Mouse (Mus musculus): ENCODE results near the gene Slc22a20.

Gene Slc22a20

DNA sequence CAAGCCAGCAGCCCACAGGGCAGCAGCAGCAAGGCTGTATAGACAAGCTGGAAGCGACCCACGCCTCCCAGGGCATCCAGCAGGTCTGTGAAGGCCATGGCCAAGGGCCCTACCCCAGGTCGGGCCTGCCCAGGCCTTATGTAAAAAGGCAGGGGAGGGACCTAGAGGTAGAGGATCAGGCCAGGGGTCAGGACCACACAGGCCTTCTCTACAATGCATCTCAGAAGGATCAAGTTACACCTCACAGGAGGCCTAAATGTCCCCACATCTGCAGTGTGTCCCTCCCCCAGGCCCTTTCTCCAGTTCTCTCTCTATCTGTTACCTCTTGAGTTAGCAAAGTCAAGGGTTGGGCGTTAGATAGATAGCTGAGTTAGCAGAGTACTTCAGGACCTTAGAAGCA is at the start of gene Slc22a20:
TSS of gene Slc22a20 (minus strand) at position 101 of the 400 bp plus-strand sequence.
- no peak for DNase-seq (ENCODE audit: low spot score)

DNA sequence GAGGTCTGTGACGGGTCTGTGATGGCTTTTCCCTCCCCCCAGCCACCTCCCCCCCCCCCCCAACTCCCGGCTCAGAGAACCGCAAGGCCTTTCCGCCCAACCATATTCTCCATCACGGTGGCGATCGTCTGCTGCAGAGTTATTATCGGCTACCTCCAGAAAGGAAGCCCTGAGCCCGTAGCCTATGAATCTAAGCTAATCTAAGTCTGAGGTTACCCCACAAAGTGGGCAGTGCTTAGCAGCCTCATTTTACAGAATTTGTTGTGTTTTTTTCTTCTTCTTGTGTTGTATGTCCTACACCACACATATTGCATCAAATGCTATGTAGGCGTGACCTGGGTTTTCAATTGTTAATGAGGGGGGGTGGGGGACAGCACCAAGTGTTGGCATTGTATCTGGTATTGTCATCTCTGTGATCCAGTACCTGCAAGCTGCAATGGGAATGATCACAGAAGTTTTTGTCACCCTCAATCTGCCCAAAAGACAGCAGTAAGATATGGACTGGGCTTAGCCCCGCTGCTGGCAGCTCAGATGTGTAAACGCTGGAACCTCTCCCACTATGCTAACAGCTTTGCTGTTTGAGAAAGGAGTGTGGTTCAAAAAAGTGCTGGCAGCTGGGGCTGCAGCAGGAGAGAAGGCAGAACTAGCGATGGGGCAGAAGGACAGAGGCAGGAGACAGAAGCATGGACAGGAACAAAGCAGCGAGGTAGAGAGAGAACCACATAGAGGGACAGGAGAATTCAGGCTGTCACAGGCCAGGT is 44.8 kb upstream of the Slc22a20 start:
- no peak for DNase-seq (ENCODE audit: low spot score)

DNA sequence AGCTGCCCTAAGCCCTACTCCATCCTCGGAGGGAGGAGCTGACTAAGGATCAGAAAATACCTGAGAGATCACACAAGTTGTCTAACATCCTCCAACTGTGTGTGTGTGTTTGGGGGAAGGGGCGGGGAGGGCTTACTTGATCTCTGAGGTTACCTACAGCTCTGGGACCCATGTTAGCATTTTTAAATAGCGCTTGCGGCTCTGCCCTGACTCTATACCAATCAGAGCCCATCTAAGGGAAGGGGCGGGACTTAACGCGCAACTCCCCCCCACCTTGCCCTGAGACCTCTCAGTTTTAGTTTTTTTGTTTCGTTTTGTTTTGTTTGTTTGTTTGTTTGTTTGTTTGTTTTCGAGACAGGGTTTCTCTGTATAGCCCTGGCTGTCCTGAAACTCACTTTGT is 43.5 kb upstream of the Slc22a20 start:
- no peak for DNase-seq (ENCODE audit: low spot score)

DNA sequence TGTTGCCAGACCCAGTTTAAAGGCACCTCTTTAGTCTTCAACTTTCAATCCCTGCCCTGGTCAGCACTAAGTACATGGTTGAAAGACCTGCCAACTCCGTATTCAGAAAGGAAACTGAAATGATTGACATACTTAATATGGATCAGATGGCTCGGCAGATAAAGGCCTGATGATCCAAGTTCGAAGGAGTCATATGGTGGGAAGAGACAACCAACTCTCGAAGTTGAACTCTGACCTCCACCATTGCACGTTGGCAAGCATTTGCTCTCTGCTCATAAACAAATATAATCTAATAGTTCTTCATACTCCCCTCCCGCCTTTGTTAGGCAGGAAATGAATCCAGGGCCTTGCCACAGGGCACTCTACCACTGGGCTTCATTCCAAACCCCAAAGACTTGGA is 43.0 kb upstream of the Slc22a20 start:
- no peak for DNase-seq (ENCODE audit: low spot score)

DNA sequence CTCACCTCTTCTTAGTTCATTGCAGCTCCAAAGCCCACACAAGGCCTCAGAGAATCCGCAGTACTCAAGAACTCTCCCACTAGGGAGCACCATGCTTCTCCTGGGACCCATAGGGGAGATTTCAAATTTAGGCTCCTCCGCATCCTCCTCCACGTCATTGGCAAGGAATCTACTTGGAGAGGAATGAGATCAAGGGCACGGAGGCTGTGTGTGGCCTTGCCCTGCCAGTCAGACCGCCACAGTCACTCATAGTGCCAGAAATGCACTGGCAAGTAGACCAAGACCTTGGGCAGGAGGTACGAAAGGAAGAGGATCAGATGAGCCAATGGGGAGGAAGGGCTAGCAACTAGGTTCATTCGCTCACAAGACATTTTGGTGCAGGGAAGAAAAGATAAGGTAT is 38.0 kb upstream of the Slc22a20 start:
- peak; percentile 61 for DNase-seq (ENCODE audit: low spot score)

DNA sequence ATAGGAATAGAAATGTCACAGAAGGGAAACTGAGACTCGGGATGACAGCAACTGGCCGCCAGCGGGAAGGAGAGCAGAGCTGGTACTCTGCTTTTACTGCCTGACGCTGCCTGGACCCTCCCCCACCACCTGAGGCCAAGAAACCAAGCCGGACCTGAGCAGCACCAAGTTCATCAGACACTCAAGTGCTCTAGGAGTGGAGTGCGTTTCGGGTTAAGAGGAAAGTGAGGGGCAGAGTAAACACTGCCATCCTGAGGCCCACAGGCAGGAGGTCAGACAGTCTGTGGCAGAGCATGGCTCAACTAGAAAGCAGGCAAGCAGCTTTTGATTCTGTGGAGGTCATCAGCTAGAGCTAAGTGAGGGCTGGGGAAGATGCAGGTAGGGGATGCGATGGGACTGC is 37.1 kb upstream of the Slc22a20 start:
- DNase-seq (ENCODE audit: low spot score) = no peak

DNA sequence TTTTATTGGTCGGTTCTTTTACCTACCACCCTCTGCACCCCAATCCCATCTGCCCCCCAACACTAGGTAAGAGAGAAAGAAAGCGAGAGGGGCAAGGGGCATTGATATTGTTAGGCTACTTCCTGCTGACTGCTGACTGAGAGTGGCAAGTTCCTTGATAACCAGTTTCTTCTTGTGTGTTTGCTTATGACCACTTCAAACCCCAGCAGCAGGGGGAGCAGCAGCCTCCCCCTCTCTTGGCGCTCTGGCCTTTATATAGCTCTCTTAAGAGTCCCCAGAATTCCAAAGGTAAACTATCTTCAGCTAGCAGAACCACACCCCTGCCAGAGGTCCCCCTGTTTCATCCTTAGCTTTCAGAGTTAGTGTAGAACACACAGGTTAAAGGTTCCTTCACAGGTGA is 34.3 kb upstream of the Slc22a20 start:
- no peak for DNase-seq (ENCODE audit: low spot score)

DNA sequence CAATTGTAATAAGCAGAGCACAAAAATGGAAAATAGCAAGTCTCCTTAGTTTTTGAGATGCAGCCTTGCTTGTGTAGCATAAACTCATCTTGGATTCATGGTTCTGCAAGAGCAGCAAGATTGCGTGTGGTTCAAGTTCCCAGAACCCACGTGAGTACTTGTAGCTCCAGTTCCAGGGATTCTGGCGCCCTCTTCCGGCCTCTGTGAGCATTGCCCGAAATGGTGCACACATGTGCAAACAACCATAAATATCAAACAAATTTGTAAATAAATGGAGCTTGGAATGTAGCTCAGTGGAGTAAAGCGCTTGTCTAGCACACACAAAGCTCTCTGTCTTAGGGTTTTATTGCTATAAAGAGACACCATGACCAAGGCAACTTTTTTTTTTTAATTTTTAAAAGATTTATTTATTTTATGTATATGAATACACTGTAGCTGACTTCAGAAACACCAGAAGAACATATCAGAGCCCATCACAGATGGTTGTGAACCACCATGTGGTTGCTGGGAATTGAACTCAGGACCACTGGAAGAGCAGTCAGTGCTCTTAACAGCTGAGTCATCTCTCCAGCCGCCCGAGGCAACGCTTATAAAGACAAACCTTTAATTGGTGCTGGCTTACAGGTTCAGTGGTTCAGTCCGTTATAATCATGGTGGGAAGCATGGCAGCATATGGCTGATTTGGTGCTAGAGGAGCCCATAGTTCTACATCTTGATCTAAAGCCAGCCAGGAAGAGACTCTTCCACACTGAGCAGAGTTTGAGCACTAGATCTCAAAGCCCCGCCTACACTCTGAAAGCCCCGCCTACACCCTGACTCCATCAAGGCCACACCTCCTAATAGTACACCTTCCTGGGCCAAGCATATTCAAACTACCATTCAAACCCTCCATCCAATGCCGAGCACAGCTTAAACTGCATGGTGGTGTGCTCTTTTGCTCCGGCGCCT is 32.5 kb upstream of the Slc22a20 start:
- peak; percentile 59 for DNase-seq (ENCODE audit: low spot score)

DNA sequence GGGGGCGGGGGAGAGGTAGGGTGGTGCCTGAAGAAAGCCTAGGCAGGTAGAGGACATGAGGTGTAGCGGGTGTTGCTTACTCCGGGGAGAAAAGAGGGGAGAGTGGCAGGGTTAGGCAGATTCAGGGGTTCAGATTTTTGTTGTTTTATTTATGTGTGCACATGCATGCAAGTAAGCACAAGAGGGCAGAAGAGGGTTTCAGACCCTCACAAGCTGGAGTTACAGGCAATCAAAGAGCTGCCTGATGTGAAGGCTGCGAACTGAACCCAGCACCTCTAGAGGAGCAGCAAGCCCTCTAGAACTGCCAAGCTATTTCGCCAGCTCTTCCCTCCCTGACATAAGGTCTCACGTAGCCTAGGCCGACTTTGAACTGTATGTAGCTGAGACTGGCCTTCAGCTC is 30.6 kb upstream of the Slc22a20 start:
- DNase-seq (ENCODE audit: low spot score) = no peak

DNA sequence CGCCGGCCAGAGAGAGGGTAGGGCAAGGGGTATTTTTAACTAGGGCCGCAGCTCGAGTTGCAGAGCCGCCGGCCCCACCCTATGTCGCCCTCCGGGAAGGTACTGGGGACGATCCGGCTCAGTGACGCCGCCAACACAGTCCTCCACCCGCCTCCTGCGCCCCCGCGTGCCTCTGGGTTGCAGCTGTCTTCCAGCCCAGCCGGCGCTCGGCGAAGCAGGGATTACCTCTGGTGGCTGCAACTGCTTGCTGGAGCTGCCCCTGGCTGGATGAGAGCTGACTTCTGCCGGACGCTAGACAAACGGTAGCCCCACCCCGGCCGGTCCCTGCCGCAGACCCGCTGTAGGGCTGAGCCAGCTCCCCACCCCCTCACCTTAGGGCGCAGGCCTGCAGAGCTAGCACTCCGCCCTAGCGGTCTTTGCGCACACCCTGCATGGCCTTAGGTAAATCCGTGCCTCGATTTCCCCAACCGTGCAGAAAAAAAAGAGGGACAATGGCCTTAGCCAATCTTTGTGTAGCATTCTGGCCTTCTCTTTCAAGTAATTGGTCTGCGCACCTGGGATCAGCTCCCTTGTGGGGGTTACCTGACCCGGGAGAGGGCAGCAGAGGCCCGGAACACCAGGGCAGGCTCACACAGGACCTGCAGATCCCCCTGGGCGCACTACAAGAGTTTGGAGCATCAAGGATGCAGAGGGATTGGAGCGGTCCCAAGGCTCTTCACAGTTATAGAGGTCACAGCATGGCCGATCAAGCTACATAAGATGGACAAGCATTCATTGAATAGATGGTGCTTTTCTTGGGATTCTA is 29.8 kb upstream of the Slc22a20 start, which contains the start of gene Capn1:
TSS of gene Capn1 (minus strand) at position 387 of the 805 bp plus-strand sequence.
- peak; percentile 49 for DNase-seq (ENCODE audit: low spot score)

DNA sequence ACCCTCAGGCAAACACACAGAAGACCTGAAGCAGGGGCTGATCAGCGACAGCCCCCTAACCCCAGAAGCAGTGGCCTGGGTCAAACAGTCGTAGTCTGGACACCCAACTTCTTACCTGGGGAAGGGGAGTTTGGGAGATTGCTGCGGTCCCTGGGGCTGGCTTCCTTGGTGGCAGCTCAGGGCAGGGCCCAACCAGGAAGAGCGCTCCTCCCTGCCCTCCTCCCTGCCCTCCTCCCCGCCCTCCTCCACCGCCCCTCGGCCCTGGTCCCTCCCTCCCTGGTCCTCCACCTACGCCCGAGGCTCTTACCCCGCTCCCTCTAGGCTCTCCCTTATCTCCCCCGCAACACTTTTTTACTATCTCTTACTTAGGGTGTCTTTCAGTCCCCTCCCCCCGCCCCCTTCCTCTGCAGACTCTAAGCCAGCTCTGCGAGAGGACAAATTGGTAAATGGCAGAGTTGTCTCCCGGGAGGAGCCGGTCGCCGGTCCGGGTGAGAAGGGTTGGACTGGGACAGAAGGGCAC is 29.1 kb upstream of the Slc22a20 start:
- DNase-seq (ENCODE audit: low spot score) = no peak

DNA sequence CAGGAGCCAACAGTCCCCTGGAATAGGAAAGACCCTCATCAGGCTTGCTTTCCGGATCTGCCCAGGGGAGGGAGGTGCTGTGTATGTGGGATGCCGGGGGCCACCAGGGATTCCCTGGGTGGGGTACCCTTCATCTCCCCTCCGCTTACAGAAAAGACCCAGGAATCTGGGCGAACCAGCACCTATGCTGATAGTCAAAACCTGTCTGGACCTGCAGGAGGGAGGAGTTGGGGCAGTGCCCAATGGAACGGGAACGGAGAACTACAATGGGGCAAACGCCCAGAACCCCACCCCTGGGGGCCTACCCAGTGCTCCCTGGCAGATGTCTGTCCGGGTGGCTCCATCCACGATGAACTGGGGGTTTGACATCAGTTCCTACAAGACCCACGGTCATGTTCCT is 27.7 kb upstream of the Slc22a20 start:
- DNase-seq (ENCODE audit: low spot score) = no peak

DNA sequence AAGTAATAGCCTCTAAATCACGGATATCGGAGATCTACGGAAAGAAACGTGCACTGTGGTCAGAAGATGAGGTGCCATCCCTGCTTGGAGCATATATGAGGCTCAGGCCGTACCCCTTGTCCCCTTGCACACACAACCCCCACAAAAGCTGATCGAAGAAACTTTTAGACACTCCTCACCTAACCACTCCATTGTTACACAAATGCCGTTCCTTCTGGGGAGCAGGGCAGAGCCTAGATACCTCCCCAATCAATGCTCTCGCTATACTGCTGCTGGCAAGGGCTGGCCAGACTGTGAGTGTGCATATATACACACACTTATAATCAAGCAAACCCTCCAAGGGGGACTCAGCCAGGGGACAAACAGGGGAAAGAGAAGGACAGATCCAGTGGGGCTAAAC is 23.2 kb upstream of the Slc22a20 start:
- DNase-seq (ENCODE audit: low spot score) = no peak

DNA sequence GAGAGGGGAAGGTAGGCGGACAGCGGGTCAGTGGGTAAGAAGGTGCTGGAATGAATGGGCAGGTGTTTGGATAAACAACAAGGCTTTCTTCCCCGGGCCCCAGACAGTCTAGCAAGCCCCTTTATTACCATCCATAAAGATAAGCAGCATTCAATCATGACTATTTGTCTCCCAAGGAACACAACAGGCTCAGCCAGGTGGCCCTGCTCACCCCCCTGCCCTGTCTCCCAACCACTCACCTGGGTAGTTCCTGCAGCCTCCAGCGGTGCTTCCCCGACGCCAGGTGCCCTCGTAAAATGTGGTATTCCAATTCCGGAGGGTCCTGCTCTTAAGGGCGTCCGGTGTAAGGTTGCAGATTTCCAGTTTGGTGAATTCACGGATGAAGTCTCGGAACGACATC is 21.1 kb upstream of the Slc22a20 start:
- no peak for DNase-seq (ENCODE audit: low spot score)

DNA sequence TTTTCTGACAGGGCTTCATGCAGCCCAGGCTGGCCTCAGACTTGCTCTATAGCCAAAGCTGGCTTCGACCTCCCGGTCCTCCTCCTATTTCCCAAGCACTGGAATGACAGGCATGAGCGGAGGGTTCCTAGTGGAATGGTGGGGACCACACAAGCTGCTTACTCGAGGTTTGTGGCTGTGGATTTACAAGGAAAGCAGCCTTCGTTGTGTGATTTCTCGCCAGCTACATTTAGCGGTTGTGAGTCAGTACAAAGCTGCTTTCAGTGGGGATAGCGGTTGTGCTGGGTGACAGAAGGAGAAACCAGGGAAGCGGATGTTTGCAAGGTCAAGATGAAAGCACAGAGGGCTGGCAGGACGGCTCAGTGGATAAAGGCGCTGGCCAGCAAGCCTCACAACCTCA is 19.6 kb upstream of the Slc22a20 start:
- DNase-seq (ENCODE audit: low spot score) = no peak

DNA sequence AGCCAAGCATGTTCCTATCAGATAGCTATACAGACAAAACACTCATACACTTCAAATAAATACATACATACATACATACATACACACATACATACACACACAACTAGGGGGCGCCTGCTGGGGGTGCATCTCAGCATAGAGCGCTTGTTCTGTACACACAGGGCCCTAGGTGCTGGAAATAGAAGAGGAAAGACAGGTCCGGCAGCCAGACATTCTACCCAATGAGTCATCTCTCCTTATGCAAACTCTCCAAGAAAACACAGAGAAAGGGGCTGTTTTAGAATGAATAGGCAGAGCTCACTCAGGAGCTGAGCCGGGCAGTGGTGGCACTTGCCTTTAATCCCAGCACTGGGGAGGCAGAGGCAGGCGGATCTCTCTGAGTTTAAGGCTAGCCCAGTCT is 14.0 kb upstream of the Slc22a20 start:
- DNase-seq (ENCODE audit: low spot score) = no peak

DNA sequence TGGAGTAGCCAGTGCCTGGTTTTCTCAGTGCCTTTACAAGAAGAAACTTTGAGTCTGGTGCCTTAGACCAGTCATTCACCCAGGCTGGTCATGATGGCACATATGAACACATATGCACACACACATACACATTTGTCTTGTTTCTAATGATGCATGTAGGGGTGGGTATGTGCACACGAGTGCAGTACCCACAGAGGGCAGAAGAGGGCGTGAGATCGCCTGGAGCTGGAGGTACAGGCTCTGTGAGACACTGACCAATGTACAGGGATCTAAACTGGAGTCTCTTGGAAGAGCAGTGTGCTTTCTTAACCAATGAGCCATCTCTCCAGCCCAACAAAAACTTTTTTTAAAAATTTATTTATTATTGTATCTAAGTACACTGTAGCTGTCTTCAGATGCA is 12.2 kb upstream of the Slc22a20 start:
- no peak for DNase-seq (ENCODE audit: low spot score)

DNA sequence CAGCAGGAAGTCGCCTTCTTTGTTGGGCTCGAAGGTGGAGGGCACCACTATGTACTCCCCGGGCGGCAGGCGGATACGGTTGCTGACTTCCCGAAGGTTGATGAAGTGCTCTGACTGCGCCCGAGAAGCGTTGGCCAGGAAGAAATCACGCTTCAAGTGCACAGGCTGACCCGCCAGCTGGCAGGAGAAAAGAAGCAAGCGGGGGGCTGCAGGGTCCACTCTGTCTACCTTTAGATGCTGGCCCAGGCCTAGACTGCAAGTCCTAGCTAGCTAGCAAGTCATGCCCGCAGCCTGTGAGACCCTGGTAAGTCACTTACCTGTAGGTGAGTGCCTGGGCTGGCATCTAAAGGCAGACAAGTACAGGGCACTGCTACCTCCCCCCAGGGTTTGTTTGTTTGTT is 8.8 kb upstream of the Slc22a20 start:
- DNase-seq (ENCODE audit: low spot score) = no peak

DNA sequence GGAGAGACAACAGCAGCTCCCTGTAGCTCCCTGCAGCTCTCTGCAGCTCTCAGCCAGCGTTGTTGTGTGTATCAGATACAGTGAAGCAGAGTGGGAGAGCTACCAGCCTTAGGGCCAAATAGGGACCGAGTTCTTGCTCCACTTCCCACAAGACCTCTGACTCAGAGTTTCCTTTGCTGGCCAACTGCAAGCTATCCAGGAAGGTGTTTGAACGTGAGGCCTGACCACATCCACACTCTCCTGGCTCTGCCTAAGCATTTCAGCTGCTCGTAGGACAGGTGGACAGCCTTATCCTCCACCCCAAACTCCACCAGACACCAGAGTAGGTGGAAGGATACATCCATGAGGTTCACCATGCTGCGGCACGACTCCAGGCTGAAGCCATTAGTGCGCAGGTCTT is 6.1 kb upstream of the Slc22a20 start:
- DNase-seq (ENCODE audit: low spot score) = no peak

DNA sequence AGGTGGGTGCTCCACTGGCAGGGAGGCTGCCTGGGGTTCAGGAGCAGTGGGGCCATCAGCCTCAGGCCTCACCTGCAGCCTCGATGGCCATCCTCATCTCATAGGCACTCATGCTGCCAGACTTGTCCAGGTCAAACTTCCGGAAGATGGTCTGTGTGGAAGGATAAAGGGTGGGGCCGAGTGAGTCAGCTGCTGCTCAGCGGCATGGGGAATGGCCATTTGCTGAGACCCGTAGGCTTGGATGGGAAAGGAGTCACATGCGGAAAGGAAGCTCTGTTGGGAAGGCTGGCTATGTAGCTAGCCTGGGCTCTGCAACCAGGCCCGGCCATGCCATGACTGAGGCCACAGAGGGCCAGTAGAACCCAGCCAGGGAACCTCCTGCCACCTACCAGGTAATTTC is 5.5 kb upstream of the Slc22a20 start:
- DNase-seq (ENCODE audit: low spot score) = no peak

DNA sequence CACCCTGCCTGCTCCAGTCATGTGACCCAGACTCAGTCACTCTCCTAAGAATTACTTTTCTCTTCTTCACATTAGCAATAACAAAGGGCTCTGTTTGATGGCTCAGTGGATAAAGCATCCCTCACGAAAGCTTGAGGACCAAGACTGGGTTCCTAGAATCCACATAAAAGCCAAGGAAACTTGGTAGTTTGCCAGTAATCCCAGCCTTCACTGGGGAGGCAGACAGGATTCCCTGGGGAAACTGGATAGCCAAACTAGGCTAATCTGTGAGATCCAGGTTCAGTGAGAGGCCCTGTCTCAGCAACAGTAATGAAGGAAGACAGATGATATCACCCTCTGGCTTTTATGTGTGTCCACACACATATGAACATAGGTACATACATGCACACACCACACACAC is 5.0 kb upstream of the Slc22a20 start:
- DNase-seq (ENCODE audit: low spot score) = no peak

DNA sequence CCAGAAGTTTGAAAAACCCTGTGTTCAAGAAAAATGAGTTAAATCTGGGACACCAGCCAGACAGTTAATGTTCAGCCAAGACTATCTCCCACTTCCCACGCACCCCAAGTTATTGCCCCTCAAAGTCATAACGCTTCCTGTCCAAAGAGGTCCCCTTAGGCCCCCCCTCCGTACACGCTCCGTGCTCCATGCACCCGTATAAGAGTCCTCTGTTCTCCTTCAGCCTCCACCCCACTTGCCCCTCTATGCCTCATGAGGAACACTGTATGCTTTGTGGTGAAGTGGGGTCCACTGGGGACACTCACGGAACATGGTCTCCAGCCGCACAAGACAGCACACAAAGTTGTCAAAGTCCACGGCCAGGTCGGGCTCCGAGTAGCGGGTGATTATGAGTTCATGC is 4.1 kb upstream of the Slc22a20 start:
- no peak for DNase-seq (ENCODE audit: low spot score)

Measured in ovary, adult 18-20 months (tissue).